Mouse (Mus musculus) thymus, postnatal 10 days (tissue): Measurements from ENCODE around the gene Sfi1.
A peak's percentile ranks its signal among the peaks of the same experiment; 100 is the strongest.
"Not testable (repeated sequence)": the region's sequence is repeated elsewhere in the genome, so short reads cannot be mapped to it uniquely, and the experiment has no call there.

Experiments used
- DNase-seq, 2 experiments: peaks; one replicate each; pipeline ENCODE4 v3.0.0; 2021; ENCODE audit warnings: low spot score in 2 of 2

Gene Sfi1

DNA sequence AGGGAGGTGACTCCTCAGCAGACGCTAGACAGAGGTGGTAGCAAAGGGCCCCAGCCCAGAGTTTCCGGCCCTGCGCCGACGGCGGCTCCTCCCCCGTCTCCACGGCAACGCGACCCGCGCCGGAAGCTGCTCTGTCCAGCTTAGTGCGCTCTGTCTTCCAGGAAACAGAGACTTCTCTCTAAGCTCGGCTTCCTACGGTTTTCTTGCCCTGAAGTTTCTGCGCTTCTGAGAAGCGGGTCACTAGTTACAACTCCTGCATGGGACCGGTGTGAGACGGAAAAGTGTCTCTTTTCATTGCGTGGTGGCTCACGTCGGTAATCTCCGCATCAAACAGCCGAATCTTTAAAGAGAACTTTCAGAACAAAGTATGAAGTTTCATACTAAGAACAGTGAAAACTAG lies at the start of gene Sfi1:
Gene Sfi1, minus strand, starts transcription at position 101 of the 400 bp plus-strand sequence.
- no peak for DNase-seq

GRCm38 (mm10) chr11:3242395-3242794 lies 49.1 kb upstream of the Sfi1 start:
- no peak for DNase-seq

DNA sequence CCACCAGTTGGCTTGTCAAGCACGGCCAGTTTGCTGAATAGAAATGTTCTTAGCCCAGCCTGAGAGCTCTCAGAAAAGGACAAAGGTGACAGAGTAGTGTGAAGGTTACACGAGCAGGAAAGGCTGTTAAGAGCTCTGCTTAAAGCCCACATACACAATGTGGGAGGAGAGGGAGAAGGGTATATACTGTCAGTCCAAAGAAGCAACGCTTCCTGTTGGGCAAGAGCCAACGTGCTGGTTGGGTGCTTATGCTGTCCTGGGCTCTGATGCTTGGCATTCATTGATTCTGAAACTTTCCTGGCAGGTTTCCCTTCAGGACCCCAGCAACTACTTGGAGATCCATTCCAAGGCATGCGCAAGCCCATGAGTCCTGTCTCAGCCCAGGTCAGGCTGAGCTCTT lies 42.0 kb upstream of the Sfi1 start:
- DNase-seq, result no peak

DNA sequence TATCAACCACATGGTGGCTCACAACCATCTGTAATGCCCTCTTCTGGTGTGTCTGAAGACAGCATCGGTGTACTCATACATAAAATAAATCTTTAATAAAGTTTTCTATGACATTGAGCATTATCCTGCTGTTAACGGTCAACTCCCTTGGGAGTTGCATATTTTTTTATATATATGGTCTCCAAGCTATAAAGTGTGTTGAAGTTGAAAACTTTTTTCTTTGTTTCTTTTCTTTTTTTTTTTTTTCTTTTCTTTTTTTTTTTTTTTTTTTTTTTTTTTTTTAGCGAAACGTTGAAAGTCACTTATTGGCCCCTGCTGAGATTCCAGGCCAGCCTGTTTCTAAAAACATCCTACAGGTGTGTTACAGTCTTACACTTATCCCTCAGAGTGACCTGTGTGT lies 40.4 kb upstream of the Sfi1 start:
- DNase-seq, result no peak

DNA sequence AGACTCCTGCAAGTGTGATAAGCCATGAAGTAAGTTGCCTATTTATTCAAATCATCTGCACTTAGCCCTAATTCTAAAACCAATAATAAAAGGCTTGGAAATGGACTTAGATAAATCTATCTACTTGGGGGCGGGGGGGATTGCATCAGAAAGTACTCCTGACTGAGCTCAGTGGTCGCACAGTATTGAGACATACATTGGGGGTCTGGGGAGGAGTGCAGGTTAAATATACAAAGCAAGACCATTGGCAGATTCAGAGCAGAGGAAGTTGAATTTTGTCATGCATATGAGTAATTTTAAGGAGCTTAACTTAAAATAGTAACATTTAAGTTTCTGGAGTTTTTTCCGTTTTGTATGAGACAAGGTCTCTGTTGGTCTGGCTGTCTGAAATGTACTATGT lies 39.0 kb upstream of the Sfi1 start:
- no peak for DNase-seq

DNA sequence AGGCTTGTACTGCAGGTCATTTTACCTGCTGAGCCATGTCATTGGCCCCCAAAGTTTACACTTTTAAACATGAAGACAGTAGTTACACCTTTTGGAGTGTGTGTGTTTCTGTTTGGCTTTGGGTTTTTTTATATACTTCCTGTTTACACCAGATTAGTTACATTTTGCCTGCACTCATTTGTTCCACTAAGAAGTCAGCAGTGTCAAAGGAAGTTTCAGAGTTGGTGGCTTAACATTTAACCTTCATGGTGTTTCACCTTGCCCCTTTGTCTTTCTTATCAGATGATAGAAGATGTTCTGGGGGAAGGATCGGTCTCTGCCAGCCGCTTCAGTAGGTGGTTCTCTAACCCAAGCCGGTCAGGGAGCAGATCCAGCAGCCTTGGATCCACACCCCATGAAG lies 33.9 kb upstream of the Sfi1 start:
- no peak for DNase-seq

DNA sequence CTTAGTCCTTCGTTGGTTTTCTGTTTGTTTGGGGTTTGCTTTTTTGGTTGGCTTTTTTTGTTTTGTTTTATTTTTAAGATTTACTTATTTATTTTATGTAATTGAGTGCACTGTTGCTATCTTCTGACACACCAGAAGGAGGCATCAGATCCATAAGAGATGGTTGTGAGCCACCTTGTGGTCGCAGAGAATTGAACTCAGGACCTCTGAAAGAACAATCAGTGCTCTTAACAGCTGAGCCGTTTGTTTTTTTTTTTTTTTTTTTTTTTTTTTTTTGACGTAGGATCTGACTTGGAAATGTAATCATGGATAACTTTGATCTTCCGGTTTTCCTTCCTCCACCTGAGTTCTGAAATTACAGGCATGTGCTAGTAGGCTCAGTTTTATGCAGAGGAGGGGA lies 29.8 kb upstream of the Sfi1 start:
- no peak for DNase-seq

GRCm38 (mm10) chr11:3212526-3212925 lies 19.3 kb upstream of the Sfi1 start:
- no peak for DNase-seq

- DNase-seq, result no peak
Observed at GRCm38 (mm10) chr11:3206783-3207182, 13.5 kb upstream of the Sfi1 start.

- DNase-seq, result no peak
Observed at GRCm38 (mm10) chr11:3205207-3205606, 11.9 kb upstream of the Sfi1 start.

DNA sequence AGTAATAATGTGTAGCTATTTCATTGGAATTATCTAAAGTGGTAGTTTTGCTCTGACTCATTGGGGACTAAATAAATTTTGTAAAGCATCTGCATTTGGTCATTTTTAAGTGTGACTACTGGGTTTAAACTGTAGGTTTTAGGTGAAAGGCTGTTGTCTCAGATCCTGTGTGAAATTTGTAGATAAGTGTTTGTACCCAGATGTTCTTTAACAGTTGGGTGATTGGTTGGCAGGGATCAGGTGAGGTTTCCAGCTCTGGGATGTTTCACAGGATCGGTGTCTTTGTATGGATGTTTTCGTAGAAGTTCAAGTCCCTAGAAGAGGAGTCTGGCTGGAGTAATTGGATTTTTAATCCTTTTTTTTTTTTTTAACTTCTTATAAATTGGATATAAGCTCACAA lies 10.5 kb upstream of the Sfi1 start:
- no peak for DNase-seq

- DNase-seq, result peak; percentile 52
Observed at GRCm38 (mm10) chr11:3202781-3203441, 9.6 kb upstream of the Sfi1 start.

- DNase-seq, result peak; percentile 75 to 79
Observed at GRCm38 (mm10) chr11:3202231-3202701, 9.0 kb upstream of the Sfi1 start, which contains the start of gene Eif4enif1. Gene Eif4enif1, plus strand, starts transcription at chr11:3202392.

DNA sequence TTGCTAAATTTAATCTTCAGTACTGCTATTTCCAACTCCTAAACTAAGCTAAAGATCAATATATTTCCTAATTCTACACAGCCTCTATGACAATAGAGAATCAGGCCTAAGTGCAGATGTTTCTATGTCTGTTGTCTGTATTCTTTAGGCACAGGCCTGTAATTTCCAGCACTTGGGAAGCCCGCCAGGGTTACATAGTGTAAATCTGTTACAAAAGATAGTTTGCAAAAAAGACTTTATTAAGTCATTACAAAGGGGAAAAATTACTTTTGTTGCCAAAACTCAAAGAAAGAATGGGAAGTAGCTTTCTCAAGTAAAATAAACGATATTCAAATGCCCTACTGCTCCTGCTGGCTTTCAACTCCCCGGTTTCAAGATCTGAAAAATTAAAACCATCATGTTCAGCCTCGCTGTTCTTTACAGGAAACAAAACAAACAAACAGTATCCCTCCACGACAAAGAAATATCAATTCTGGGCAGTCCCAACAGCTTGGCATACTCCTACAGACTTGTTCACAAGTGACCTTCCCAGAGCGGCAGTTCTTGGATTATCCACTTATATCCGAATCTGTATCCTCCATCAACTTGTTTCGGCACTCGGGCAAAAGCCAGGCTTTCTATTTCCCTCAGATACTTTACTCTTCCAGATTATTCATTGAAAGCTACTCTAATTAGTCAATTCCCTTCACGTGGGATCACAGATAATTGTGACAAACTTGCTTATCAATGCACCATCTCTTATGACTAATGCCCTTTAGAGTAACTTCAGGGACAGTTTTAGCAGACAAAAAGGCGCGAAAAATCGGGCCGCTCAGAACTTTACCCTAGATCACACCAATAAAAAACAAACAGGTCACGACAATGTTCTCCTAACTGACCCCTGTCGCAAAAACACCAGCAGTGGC lies 8.3 kb upstream of the Sfi1 start:
- no peak for DNase-seq

DNA sequence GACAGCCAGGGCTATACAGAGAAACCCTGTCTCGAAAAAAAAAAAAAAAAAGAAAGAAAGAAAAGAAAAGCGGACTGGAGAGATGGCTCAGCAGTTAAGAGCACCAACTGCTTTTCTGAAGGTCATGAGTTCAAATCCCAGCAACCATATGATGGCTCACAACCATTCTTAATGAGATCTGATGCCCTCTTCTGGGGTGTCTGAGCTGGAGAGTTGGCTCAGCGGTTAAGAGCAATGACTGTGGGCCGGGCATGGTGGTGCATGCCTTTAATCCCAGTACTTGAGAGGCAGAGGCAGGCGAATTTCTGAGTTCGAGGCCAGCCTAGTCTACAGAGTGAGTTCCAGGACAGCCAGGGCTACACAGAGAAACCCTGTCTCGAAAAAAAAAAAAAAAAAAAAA lies 7.4 kb upstream of the Sfi1 start:
- DNase-seq, result not testable (repeated sequence)

- DNase-seq, result peak in 1 of 2 experiments; percentile 44
Observed at GRCm38 (mm10) chr11:3182707-3183106, 10.6 kb downstream of the Sfi1 start.

GRCm38 (mm10) chr11:3181971-3182370 lies 11.3 kb downstream of the Sfi1 start:
- not testable (repeated sequence) for DNase-seq

DNA sequence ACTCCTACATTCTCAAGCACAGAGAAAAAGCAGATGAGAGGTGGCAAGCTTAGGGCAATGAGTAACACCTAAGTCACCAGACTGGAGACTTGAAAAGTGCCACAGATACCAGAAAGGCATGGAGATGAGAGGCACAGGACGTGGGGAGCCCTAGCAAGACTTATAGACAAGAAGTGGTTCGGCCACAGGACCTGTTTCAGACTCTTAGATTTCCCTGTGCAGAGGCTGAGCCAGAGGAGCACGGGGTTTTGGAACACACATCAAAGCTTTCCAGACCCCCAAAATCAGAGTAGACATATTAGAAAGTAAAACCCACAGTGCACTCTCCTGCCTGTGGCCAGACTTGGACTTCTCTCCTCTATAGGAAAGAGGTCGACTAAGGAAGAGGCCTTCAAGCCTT lies 12.0 kb downstream of the Sfi1 start:
- peak; percentile 76 to 83 for DNase-seq

DNA sequence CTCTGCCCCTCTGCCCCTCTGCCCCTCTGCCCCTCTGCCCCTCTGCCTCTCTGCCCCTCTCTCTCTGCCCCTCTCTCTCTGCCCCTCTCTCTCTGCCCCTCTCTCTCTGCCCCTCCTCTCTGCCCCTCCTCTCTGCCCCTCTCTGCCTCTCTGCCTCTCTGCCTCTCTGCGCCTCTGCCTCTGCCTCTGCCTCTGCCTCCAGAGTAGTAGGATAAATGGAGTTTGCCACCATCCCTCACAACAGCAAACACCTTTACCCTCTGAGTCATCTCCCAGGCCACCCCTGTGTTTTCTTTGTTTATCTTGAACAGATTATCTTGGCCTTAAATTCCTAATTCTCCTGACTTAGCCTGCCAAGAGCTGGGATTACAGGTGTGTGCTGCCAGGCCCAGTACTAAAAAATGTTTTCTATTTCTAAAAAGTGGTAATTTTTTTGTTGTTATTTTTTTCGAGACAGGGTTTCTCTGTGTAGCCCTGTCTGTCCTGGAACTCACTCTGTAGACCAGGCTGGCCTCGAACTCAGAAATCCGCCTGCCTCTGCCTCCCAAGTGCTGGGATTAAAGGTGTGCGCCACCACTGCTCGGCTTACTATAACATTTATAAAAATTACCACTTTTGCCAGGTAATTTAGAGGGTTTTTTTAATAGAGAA lies 12.6 kb downstream of the Sfi1 start:
- DNase-seq, result not testable (repeated sequence)

DNA sequence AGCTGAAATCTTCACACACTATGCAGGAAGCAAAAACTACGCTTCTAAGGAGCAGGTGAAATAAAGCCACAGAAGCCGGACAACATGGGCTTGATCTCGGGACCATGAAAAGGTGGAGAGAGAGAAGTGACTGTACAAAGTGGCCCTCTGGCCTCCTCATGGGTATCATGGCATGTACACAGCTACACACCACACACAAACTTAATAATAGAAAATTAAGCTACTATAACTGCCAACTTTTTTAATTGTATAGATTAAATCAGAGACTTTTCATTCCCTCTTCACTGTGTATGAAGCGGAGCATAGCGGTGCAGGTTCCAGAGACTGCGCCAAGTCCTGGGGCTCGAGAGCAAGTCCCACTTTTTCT lies 13.6 kb downstream of the Sfi1 start:
- DNase-seq, result peak in 1 of 2 experiments; percentile 47

DNA sequence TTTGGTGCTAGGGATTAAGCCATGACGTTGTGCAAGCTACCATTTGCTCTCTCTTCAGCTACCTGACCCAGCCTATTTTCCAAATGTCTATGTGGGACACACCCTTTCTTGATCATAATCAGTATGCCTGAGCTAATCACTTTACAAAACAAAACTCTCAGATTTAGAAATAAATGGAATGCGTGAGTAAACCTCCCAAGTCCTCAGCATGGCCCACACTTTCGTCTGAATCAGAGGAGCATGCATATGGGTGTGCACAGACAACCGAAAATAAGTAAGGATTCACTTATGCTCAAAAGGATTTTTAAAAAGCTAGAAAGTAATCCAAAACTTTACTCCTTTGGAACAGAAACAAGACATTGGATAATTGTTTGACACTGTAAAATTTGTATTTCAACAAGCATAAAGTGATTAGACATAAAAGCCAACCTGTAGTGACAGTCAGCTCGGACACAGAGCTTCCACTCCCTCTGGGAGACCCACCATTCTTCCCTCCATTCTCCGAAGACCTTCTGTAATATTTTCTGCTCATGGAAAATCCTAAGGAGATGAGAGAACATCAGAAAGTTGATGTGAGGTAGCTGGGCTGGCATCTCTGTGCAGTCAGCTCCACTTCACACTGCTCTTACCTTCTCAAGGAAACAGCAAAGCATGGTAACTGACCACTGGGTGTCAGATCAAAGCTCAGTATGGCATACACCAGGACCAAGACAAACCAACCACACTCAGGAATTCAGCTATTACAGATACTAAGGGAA lies 14.1 kb downstream of the Sfi1 start:
- DNase-seq, result peak; percentile 58 to 72
